Mouse (Mus musculus) lung, adult 18-20 months (tissue): ENCODE data around the gene Adgrv1.
A peak's percentile ranks its signal among the peaks of the same experiment; 100 is the strongest.

Experiments
- DNase-seq, 2 experiments: peaks; one replicate each; pipeline ENCODE4 v3.0.0; 2022; ENCODE audit warnings: mixed read lengths in 2 of 2

The Adgrv1 gene

DNA sequence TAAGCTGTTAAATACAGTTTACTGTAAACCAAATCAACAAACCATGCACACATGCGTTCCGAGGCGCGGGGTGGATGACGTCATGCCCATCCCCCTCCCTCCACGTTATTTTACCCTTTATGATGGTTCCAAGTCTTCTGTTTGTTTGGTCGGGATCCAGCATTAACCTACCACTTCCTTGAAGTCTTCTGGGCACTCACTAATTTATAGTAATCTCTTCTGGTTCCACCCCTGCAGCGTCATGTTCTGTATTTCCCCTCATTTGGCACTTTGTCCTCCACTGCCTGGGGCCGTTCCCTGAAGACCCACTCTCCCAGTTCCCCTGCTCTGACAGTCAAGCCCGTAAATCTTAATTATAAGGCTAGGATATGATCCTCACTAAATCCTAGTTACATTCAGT, 497.0 kb downstream of the Adgrv1 start:
- no peak for DNase-seq

DNA sequence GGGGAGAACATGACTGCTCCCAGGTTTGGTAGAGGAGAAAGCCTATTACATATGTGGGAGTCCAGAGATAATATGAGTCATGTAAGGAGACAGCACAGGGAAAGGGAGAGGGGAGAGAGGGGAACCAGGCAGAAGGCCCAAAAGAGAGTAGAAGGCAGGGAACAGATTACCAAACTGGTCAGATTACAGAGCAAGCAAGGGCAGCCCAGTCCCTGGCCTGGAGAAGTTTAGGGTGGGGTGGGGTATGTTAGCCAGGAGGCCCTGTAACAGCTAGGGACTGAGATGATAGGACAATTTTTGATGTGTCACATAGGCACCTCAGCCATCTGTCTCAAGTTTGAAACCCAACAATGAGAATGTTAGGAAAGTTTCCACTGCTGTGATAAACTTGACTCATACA, 498.5 kb downstream of the Adgrv1 start:
- DNase-seq = no peak

DNA sequence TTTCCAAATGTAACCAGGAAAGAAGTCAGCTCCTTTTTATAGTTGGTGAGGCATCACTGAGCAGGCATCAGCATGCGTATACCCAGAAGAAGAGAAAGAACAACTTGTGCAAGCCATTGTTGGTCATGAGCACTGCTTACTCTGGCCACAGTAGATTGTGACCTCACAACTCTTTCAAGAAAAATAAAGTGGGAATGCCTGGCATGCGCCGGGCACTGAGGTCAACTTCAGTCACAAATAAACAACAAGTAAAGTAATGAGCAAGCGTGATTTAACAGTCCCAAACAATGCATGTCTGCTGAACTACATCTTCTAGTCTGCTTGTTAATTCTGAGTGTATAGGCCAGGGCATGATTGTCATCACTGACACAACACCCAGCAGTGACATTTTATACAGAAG, 499.6 kb downstream of the Adgrv1 start:
- DNase-seq = peak; percentile 44 to 60

DNA sequence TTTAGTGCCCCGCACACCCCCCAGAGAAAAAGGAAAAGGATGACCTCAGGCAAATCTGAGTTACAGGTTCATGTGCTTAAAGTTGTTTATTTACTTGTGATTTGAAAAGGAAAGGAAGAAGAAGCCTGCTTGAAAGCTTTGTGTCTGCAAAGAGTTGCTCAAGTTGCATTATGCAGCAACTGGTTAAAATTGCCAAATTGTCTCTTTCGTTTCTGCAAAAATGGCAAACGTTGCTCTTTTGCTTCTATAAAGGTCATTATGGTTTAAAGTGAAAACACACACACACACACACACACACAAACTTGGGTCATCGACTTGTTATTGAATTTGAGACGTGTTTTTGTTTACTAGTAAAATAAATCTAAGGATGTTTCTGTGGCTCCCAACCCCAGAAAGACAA, 500.3 kb downstream of the Adgrv1 start:
- DNase-seq = no peak

DNA sequence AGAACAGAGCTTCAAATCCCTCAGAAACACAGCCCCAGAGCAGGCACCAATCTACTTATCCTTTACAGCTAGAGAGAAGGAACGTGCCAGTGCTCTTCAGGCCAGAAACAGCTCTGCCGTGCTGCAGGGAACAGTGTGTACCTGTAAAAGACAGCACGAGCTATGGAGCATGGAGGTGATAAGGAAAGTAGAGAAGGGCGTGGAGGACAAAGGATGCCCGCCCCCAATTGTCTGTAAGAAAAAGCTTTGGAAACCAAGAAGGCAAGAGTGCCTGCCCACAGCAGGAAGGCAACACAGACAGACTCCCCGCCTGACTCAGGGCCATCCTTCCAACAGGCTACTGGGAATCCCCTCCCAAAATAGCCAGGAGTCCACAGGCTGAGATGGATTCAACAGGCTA, 501.1 kb downstream of the Adgrv1 start:
- peak; percentile 31 to 51 for DNase-seq

DNA sequence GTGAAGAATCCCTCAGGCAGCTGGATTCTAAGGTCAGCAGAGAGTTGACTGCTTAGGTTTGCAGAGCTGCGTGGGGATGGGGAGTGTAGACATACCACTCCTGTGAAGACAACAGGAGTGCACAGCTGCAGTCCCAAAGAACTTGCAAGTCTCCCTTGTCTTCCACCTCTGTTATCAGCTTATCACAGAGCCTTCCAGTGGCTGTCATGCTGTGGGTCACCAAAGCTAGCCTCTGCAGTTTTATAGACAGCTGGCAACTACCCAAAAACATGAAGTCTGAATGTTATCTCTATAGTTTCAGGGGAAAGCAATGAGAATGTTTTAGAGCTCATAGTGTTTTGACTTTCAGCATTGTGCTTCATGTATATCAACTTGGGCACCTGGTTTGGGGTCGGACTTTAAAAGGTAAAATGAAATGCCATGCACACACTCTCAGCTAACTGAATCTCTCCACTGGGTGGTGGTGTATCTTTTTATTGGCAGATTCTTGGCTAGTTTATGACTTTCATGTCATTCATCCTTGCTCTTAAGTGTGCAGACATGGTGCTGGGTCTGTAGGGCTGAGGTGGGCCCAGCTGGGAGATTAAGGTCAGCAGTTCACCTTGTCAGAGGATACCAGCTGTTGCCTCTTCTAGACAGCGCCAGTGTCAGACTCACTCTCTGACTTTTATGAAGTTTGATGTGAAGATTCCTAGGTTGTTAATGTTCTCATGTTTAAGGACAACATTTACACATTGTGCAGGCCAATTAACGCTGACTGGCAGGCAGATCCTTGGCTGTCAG, 502.0 kb downstream of the Adgrv1 start:
- DNase-seq = no peak

DNA sequence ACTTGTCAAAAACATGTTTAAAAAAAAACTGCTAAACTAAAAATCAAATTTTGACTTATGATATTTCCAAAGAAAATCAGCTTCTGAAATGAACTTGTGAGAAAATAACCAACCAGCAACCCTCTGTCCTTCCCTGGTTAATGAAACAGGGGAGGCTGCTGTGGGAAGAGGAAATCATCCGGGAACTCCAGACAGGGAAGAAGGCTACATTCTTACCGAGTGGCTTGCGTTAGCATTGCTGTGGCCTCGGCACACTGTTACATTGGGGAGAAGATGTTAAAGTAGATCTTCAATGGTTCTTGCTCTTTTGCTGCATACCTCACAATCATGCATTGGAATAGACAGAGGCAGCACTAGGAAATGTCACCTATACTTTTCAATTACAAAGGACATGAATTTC, 507.1 kb downstream of the Adgrv1 start:
- DNase-seq = no peak

DNA sequence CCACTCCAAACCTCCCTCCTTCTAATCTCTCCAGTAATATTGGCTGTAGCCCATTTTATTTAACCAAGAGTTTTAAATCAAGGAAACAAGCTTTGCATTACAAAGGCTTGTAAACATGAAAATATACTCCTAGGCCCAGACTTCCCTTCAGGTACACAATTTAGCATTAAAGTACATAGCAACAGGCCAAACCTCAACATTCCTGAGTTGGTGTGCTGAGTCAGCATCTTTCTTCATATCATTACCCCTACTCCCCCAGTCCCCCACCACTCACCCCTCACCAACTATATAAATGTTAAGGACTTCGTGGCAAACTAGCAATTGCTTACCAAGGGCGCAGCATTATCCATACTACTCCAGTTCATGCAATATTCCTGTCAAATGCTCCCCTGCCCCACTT, 510.7 kb downstream of the Adgrv1 start:
- no peak for DNase-seq

DNA sequence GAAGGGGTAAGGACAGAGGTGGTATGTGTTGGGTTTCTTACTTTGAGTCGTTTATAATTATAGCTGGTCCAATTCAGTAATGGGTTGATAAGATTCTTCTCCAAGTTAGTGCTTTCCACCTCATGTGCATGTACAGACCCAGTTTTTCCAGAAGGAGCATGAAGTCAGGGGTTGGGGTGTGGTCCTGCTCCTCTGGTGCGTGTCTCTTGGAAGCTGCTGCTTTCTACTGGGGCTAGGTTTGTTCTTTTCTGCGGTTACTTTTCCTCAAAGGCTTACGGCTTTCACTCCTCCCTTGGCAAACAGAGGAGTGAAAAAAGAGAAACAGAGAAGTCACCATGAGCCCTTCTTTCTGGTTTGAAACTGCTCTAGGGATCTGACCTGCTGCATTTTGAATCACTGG, 522.5 kb downstream of the Adgrv1 start:
- DNase-seq = no peak

DNA sequence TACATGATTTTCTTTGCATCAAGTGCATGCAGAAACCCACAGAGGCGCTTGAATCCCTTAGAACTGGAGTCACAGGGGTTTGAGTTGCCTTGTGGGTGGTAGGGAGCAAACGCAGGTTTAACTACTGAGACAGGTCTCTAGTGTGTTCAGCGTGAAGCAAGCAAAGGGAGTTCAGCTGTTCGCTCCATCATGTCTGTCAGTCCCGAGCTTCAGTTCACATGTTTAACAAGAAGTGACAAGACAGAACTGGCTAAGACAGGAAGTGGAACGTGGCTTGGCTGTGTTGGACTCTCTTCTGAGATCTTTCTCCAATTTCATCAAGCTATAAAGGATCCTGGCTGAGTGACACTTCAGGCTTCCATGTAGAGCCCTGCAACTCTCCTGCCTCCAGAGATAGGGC, 523.3 kb downstream of the Adgrv1 start:
- no peak for DNase-seq

DNA sequence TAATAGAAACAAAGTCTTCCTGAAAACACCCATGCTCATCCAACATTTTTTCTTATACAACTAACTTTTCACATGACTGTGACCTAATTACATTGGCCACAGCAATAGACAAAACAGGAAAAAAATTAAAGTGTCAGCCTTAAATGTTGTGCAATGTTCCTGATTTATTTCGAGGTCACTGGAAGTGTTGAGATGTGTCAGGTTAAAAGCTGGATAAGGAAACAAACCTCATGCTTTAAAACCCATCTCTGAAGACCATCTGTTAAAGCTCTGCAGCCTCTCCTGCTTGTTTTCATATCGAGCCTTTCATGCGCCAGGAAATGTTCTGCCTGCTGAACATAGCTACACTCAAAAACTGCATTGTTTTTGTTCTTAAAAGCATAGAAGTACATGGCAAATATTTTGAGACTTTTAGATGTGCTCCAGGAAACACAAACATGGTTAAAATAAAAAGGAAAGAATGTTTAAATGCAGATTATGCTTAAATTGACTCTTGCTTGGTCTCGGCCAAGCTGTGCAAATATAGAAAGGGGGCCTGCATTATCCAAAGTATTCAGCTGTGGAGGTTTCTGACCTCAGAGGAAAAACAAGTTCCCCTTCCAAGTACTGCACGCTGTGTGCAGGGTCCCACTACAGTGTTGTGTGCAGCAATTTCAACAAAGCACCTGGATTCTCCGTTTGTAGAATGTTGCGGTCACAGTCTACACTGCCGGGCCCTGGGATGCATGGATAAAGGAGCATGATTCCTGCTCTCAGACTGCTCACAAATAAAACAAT, 524.2 kb downstream of the Adgrv1 start:
- DNase-seq = peak in 1 of 2 experiments; percentile 36

DNA sequence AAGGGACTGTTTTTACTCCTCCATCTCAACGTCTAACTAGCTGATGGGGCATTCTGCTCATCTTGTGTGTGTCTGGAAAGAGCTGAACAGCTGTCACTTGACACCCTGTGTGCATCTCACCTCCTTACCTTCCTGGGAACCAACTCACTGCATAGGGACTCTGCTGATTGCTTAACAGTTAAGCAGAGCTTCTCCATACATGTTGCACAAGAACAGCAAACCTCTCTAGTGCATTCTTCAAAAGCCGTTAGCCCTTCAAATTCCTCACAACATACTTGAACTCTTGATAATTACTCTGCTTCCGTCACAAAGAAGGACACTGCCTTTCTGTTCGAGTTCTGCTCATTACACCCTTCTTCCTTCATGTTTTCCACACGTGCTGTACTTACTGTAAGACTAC, 525.5 kb downstream of the Adgrv1 start:
- DNase-seq = peak in 1 of 2 experiments; percentile 67

DNA sequence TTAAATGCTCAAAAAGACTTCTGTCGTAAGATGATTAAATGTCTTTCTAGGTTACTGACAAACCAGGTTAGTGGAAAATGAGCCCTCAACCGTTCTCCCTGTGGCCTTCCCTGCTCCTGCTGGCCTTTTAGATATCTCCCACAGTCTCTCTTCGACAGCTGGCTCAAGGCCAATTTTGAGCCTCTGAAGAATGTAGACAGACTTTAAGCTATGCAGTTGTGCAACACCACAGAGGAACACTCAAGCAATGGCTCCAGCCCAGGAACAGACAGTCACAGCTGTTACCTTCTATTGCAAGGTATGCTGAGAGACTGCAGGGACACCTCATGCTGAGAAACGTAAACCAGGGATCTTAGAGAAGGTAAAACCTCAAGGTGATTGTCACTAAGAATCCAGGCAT, 529.2 kb downstream of the Adgrv1 start:
- peak; percentile 89 to 93 for DNase-seq

DNA sequence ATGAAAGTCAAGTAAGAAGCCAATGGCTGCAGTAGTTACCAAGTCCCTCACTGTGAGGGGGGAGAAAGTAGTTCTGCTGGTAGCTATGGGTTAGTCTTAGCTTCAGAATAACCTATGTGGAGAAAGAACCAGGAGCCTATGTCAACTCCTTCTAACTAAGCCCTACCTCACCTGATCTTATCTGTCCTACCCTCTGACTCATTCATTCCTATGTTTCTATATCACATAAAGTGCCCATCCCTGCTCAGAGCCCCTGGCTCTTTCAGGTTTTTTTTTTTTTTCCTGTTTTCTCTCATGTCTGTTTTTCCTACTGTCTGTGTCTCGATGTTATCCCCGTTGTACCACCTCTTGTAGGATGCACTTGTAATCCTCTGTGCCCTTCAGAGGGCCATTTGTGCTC, 536.5 kb downstream of the Adgrv1 start:
- DNase-seq = no peak

DNA sequence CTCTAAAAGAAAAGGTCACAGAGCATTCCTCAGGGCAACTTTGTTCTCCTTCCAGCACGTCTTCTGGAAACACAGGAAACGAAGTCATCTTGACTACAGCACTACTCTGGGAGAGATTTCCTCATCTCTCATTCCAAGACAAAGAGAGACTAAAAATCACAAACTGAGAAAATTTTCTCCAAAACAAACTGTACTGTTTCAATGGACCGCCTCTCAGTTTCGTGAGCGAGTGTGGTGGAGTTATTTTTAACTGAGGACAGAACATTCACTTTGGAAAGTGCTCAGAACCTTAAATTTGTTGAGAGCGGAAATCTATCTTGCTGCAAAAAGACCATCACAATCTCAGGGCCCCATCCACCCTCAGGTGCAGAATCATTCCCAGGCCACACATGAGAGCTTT, 538.4 kb downstream of the Adgrv1 start:
- peak in 1 of 2 experiments; percentile 21 for DNase-seq

DNA sequence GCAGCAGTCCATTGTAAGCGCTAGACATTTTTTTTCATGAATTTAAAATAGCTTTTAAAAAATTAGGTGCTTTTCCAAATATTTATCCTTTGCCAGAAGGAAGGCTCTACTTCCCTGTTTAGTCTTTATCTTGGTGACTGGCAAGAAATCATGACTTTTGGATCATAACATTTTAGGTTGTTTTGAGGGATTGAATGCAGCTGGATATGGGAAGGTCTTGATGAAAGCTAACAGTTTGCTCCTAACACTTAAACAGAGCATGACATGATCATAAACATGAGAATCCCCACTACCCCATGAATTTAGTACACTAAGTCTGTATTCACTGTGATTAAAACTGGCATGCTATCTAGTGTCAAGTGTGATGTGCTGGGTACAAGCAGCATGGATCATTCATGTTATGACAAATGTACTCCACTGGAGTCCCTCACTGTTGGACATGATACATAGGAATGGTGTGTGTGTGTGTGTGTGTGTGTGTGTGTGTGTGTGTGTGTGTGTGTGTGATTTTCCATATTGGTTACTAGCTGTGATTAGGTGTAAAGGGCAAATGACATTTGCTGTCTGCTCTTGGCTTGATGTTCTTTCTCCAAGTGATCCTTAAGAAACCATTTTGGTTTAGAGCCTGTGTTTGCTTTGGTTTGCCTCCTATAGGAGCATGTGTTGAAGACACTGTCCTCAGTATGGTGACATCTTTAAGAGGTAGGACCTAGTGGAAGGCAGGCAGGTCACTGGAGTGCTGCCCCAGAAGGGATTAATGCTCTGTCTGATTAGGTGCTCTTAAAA, 542.7 kb downstream of the Adgrv1 start:
- no peak for DNase-seq

DNA sequence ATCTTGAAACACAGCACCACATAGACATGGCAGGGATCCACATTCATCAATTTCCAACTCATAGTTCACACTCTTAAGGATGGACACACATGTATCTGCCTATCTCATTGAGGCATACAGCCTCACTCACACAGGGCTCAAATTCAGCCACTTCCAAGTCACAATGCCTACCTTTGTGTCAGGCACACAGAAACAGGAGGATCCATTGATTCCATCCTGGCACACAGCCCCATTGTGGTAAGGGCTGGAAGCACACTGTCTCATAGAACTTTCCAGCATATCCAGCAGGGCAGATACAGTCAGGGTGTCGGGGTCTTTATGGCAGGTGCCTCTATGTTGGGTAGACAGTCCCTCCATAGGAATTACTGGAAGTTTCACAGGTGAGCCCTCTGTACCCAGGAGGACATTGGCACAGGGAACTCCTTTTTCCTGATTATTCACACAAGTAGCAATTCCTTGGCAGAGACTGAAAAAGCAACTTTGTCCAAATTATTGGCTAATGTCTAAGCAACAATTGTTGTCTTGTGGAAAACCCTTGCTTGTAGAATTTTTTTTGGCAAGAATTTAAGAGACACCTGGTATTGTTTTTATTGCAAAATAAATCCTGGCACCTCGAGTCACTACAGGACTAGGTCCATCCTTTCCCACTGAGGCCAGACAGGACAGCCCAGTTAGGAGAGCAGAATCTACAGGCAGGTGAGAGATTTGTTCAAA, 545.8 kb downstream of the Adgrv1 start:
- DNase-seq = no peak

DNA sequence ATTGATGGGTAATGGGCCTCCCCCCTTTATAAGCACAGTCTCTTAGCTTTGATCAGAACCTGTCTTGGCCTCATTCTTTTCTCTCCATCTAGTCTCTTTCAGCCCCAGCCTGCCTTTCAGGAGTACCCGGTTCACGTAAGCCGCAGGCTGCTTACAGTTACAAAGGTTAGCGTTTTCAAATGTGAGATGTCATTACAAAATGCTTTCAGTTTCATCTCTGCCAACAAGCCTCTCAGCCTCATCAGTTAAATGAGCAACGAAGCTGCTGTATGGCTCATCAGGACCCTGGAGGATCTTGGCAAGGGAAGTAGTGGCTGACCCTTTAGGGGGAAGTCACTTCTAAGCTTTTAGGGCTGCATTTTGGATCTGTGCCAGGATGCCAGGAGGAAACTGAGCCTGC, 560.7 kb downstream of the Adgrv1 start:
- DNase-seq = no peak

DNA sequence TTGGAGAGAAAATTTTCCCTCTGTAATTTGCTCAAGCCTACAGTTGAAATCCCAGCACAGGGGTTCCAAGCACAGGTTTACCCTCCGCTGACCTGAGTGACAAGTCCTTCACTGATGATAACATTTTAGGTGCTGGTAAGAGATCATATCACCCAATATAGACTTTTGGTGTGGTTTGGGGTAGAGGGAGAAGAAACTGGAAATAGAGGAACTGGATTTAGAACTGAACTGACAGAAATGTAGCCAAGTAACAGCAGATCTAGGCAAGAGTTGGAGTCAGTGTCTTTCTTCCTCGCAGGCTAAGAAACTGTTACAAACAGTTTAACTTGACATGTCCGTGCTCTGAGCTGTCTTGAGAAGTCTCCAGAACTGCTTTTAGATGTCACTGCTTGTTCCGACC, 581.5 kb downstream of the Adgrv1 start:
- DNase-seq = no peak

DNA sequence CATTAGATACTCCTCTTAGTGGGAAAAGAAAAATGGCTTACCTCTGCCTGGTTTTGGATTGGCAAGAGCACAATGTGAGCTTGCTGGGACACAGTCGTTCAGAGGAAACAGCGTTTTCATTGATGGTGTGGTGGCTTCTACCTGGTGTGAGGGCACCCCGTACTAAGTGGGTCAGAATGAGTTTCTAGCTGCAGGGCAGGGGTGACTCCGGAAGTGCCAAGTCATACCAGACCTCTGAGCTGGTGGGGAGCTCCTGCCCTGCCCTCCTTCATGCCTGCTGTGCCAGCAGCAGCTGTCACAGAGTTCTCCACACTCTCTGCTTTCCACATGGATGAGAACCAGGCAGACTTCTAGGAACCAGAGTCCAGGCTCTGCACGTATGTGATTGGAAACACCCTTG, 582.0 kb downstream of the Adgrv1 start:
- no peak for DNase-seq

DNA sequence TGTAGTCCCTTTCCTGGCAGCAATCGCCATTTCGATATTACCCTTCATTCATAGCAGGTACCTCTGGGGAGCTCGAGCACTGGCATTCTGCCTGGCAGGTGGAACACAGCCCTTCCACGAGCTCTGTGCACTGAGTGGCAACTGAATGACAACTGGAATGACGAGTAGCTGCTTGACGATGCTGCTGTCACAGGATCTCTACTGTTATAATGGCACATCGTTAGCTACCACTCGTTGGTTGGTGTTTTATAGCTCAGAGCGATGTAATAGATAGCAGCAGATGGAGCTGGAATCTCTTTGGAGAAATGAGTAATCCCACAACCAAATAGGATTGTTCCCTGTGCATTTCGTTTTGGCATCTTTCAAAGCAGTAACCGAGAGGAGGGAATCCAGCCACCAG, 587.6 kb downstream of the Adgrv1 start:
- no peak for DNase-seq
